Mouse (Mus musculus): ENCODE data around the gene Ripor2. TPM values are rescaled to one million over a fixed set of nuclear protein-coding genes. Genes with fewer than 3 reads are reported as not detected.

Gene Ripor2
- total and polyA plus RNA-seq, 3 experiments: 8.6 to 10.9 (median 9.3) TPM

DNA sequence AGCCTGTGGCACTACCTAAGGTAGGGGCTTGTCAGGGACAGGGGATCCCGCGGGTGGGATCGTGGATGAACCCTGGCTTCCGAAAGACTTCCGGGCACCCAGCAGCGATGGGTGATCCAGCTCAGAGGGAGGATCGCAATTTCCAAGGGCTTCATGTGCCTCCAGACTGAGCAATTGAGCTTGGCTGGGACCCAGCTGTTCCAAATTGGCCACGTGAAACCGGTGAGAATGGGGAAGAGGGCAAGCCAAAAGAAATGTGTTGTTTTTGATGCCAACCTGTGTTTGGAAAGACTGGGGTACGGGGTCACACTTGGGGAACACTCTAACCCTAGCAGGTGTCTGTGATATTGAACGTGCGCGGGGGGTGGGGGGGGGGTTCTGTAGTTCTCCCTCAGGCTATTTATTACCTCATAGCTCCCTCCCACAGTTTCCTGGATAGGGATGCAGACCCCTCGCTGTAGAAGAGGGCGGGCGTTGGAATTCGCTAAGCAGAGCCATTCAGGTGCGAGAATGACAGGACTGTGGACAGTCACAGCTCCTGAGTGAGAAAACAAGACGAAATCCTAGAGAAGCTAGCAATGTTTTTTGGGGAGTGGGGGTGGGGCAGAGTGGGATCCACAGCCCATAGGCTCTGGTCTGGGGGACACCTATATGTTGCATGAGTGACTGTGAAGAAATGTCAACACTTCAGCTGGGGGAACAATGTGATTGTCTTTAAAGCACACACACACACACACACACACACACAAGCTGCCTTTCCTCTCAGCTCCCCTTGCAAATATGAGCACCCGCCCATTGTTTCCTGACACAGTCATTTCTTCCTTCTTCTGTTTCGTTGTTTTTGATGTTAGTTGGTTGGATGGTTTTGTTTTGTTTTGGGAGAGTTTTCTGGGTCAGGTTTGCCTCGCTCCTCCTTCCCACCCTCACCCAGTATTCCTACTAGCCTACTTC, 57.5 kb downstream of the Ripor2 start (continued):
- TF ChIP-seq CHD1 (IDR thresholded peaks at IDR 0.05; ENCODE audit: low read depth, low read length) (no peak), ZKSCAN1 (IDR thresholded peaks at IDR 0.05; ENCODE audit: borderline replicate concordance, low read depth, low read length) (no peak), ETS1 (conservative IDR thresholded peaks at IDR 0.05; ENCODE audit: low read depth, low read length) (peak; percentile 66), TBP (conservative IDR thresholded peaks at IDR 0.05; ENCODE audit: low read depth, low read length) (no peak), CHD2 (IDR thresholded peaks at IDR 0.05; ENCODE audit: low read length) (no peak; the same call in 1 of the 2 replicates), UBTF (IDR thresholded peaks at IDR 0.05; ENCODE audit: low read depth, low read length) (no peak), JUN (IDR thresholded peaks at IDR 0.05; ENCODE audit: insufficient read depth, low read depth, low read length) (peak; percentile 70), TCF12 (IDR thresholded peaks at IDR 0.05; ENCODE audit: low read depth, low read length) (peak; percentile 38; the same call in 1 of the 2 replicates), HCFC1 (IDR thresholded peaks at IDR 0.05; ENCODE audit: low read depth, low read length) (no peak), SIN3A (IDR thresholded peaks at IDR 0.05; ENCODE audit: low read length) (peak; percentile 69; the same call in 1 of the 2 replicates), PAX5 (IDR thresholded peaks at IDR 0.05; ENCODE audit: low read length) (no peak), NRF1 (IDR thresholded peaks at IDR 0.05; ENCODE audit: low read depth, low read length) (no peak), USF1 (IDR thresholded peaks at IDR 0.05; ENCODE audit: low read depth, low read length) (no peak)

DNA sequence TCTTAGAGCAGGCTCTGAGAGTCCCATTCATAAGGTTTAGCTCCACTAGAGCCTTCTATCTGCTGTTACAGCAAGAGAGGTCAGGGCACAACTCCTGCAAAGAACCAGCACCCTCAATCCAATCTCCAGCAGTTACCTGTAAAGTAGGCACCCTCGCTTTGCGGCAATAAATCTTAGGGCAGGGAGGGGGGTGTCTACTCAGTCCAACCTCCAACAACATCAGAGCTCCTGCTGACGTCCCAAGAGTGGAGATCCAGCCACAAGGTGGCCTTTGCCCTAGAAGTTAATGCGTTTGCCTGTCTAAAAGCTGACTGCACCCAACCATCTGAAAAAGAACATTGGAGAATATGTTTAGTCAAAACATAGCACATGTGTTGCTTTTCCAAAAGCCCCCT, 58.2 kb downstream of the Ripor2 start:
- H3K27me3 ChIP-seq (replicated peaks): no peaks in the 10 kb centered on the region
- peak overlapping the region; percentile 68 for H3K4me2 ChIP-seq (ENCODE audit: insufficient read depth, low read depth, poor library complexity, severe bottlenecking)

DNA sequence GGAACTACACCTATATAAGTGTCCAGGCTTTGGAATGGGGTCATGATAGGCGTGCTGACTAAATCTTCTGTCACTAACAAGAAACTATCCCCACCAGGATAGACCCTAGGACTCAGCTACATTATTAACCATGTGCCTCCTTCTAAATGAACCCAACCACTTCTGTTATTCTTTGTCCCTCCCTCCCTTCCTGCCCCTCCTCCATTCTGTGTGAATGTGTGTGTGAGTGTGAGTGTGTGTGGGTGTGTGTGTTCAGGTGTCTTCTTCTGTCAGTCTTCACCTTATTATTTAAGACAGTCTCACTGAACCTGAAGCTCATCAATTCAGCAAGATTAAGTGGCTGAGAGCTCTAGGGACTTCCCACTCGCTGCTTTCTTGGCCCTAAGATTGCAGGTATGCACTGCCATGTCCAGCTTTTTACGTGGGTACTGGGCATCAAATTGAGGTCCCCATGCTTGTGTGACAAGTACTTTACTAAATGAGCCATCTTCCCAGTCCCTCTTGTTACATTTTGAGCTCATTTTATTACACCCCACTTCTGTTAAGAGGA, 58.9 kb downstream of the Ripor2 start:
- no peaks in the 10 kb centered on the region for H3K79me2 ChIP-seq (replicated peaks; ENCODE audit: control insufficient read depth, extremely low read depth, insufficient read depth, poor library complexity, severe bottlenecking)
- H3K36me3 ChIP-seq (replicated peaks in 1 of 2; ENCODE audit: control insufficient read depth in 1 of 2, insufficient read depth in 1 of 2, low read length in 1 of 2): peaks cover 0 to 24% of the 10 kb centered on the region in 2 experiments
- peaks cover 23 to 81% of the 10 kb centered on the region in 2 experiments for H3K4me1 ChIP-seq (ENCODE audit: control insufficient read depth in 1 of 2, insufficient read depth in 2 of 2)
- TF ChIP-seq TBP (conservative IDR thresholded peaks at IDR 0.05; ENCODE audit: low read depth, low read length): no peak
- TF ChIP-seq TCF12 (IDR thresholded peaks at IDR 0.05; ENCODE audit: low read depth, low read length): no peak
- no peak for TF ChIP-seq UBTF (IDR thresholded peaks at IDR 0.05; ENCODE audit: low read depth, low read length)
- no peak for TF ChIP-seq E2F4 (IDR thresholded peaks at IDR 0.05; ENCODE audit: insufficient replicate concordance, low read depth, low read length)
- TF ChIP-seq HCFC1 (IDR thresholded peaks at IDR 0.05; ENCODE audit: low read depth, low read length): no peak
- TF ChIP-seq MAFK (IDR thresholded peaks at IDR 0.05; ENCODE audit: insufficient replicate concordance, low read length): no peak
- 0 out of 2 replicates have a peak, but pooled peaks have one; percentile 4 for TF ChIP-seq MXI1 (IDR thresholded peaks at IDR 0.05; ENCODE audit: low read depth, low read length)
- TF ChIP-seq GABPA (IDR thresholded peaks at IDR 0.05; ENCODE audit: insufficient replicate concordance, low read depth, low read length): no peak
- TF ChIP-seq NRF1 (IDR thresholded peaks at IDR 0.05; ENCODE audit: low read depth, low read length): no peak
- TF ChIP-seq NELFE (IDR thresholded peaks at IDR 0.05; ENCODE audit: low read depth, low read length): no peak
- 0 out of 2 replicates have a peak, but pooled peaks have one; percentile 27 for TF ChIP-seq CHD1 (IDR thresholded peaks at IDR 0.05; ENCODE audit: low read depth, low read length)
- no peak for TF ChIP-seq MAZ (IDR thresholded peaks at IDR 0.05; ENCODE audit: low read depth, low read length)
- DNase-seq (ENCODE audit: extremely low read depth): no peak
- peak overlapping the region; percentile 26; the same call in 1 of the 2 replicates for H3K27ac ChIP-seq (ENCODE audit: insufficient read depth, low read depth)
- H3K9me3 ChIP-seq (replicated peaks; ENCODE audit: low read length): peaks cover 10% of the 10 kb centered on the region
- no peaks in the 10 kb centered on the region for H3K27me3 ChIP-seq (replicated peaks)
- no peak overlapping the region for H3K4me3 ChIP-seq (replicated peaks in 1 of 3; ENCODE audit: low read depth in 2 of 3, low read length in 2 of 3, poor library complexity in 1 of 3)
- no peak overlapping the region for H3K9ac ChIP-seq (ENCODE audit: insufficient read depth, low read depth)
- peak overlapping the region; percentile 52 for H3K4me2 ChIP-seq (ENCODE audit: insufficient read depth, low read depth, poor library complexity, severe bottlenecking)
- dilution Hi-C loops (cut with MboI; ENCODE audit: extremely low pct_ligation_motif_present, extremely low pct_unique_long_range_greater_than_20kb, low sequenced_read_pairs): no loop called here
- in situ Hi-C loops (cut with MboI; ENCODE audit: low pct_ligation_motif_present, low pct_unique_long_range_greater_than_20kb, low sequenced_read_pairs): no loop called here

More for the DNA sequence above, 58.2 kb downstream of the Ripor2 start:
- no peaks in the 10 kb centered on the region for H3K79me2 ChIP-seq (replicated peaks; ENCODE audit: control insufficient read depth, extremely low read depth, insufficient read depth, poor library complexity, severe bottlenecking)
- TF ChIP-seq SMC3 (IDR thresholded peaks at IDR 0.05; ENCODE audit: low read depth, low read length): peak; percentile 23
- TF ChIP-seq CTCF (conservative IDR thresholded peaks at IDR 0.05 in 1 of 2, IDR thresholded peaks at IDR 0.05 in 1 of 2; ENCODE audit: low read depth in 2 of 2, low read length in 2 of 2): peak in 1 of 2 experiments; percentile 18; a peak in 1 of 4 replicates
- no peak for TF ChIP-seq SIN3A (IDR thresholded peaks at IDR 0.05; ENCODE audit: low read length)
- peak; percentile 38 for DNase-seq (ENCODE audit: extremely low read depth)
- in situ Hi-C loops (cut with MboI; ENCODE audit: low pct_ligation_motif_present, low pct_unique_long_range_greater_than_20kb, low sequenced_read_pairs): no loop called here
- peaks cover 28 to 84% of the 10 kb centered on the region in 2 experiments for H3K4me1 ChIP-seq (ENCODE audit: control insufficient read depth in 1 of 2, insufficient read depth in 2 of 2)
- no peak overlapping the region for H3K4me3 ChIP-seq (replicated peaks in 1 of 3; ENCODE audit: low read depth in 2 of 3, low read length in 2 of 3, poor library complexity in 1 of 3)
- H3K27ac ChIP-seq (ENCODE audit: insufficient read depth, low read depth): peak overlapping the region; percentile 58
- H3K9me3 ChIP-seq (replicated peaks; ENCODE audit: low read length): peaks cover 10% of the 10 kb centered on the region
- dilution Hi-C loops (cut with MboI; ENCODE audit: extremely low pct_ligation_motif_present, extremely low pct_unique_long_range_greater_than_20kb, low sequenced_read_pairs): no loop called here
- H3K9ac ChIP-seq (ENCODE audit: insufficient read depth, low read depth): no peak overlapping the region
- H3K36me3 ChIP-seq (replicated peaks in 1 of 2; ENCODE audit: control insufficient read depth in 1 of 2, insufficient read depth in 1 of 2, low read length in 1 of 2): peaks cover 0 to 24% of the 10 kb centered on the region in 2 experiments
